Mouse (Mus musculus): ENCODE results near the gene Larp6.

Larp6 gene

GRCm38 (mm10) chr9:60712771-60713541 is at the start of gene Larp6:
TSS of gene Larp6 (plus strand) at chr9:60712989.
- peak; percentile 70 for DNase-seq

GRCm38 (mm10) chr9:60664385-60664784 is 48.4 kb upstream of the Larp6 start:
- no peak for DNase-seq

GRCm38 (mm10) chr9:60664866-60665265 is 47.9 kb upstream of the Larp6 start:
- DNase-seq: no peak

GRCm38 (mm10) chr9:60665535-60665934 is 47.3 kb upstream of the Larp6 start:
- no peak for DNase-seq

- no peak for DNase-seq
These were observed 43.9 kb upstream of the Larp6 start for GRCm38 (mm10) chr9:60668886-60669285.

- DNase-seq: no peak
These were observed 40.2 kb upstream of the Larp6 start for GRCm38 (mm10) chr9:60672568-60672967.

GRCm38 (mm10) chr9:60674780-60675179 is 38.0 kb upstream of the Larp6 start:
- DNase-seq: peak; percentile 47

- no peak for DNase-seq
These were observed 36.4 kb upstream of the Larp6 start for GRCm38 (mm10) chr9:60676429-60676828.

GRCm38 (mm10) chr9:60678913-60679312 is 33.9 kb upstream of the Larp6 start:
- DNase-seq: no peak

GRCm38 (mm10) chr9:60681005-60681404 is 31.8 kb upstream of the Larp6 start:
- no peak for DNase-seq

GRCm38 (mm10) chr9:60682753-60683152 is 30.0 kb upstream of the Larp6 start:
- DNase-seq: no peak

- no peak for DNase-seq
These were observed 25.4 kb upstream of the Larp6 start for GRCm38 (mm10) chr9:60687415-60687814.

GRCm38 (mm10) chr9:60687891-60688324 is 24.9 kb upstream of the Larp6 start, which contains the start of gene Lrrc49:
TSS of gene Lrrc49 (minus strand) at chr9:60688158.
- DNase-seq: peak; percentile 98

- no peak for DNase-seq
These were observed 20.2 kb upstream of the Larp6 start for GRCm38 (mm10) chr9:60692624-60693023.

GRCm38 (mm10) chr9:60693986-60694385 is 18.8 kb upstream of the Larp6 start:
- DNase-seq: no peak

GRCm38 (mm10) chr9:60696271-60696985 is 16.4 kb upstream of the Larp6 start:
- DNase-seq: no peak

- DNase-seq: peak; percentile 59
These were observed 13.1 kb upstream of the Larp6 start for GRCm38 (mm10) chr9:60699581-60700231.

GRCm38 (mm10) chr9:60707594-60707993 is 5.2 kb upstream of the Larp6 start:
- DNase-seq: no peak

GRCm38 (mm10) chr9:60708606-60709005 is 4.2 kb upstream of the Larp6 start:
- DNase-seq: no peak

GRCm38 (mm10) chr9:60709721-60710120 is 3.1 kb upstream of the Larp6 start:
- no peak for DNase-seq

GRCm38 (mm10) chr9:60712011-60712410 is 778 bp upstream of the Larp6 start:
- peak; percentile 34 for DNase-seq

- peak; percentile 51 for DNase-seq
These were observed 827 bp downstream of the Larp6 start for GRCm38 (mm10) chr9:60713616-60714015.

- peak; percentile 29 for DNase-seq
These were observed 1.4 kb downstream of the Larp6 start for GRCm38 (mm10) chr9:60714191-60714590.

- DNase-seq: no peak
These were observed 2.5 kb downstream of the Larp6 start for GRCm38 (mm10) chr9:60715271-60715670.

Data from retina, postnatal 1 day (tissue).